Mouse (Mus musculus) forebrain, embryonic 15.5 days (tissue): ENCODE measurements around the gene Vps4b. TPM values are rescaled to one million over a fixed set of nuclear protein-coding genes. Genes with fewer than 3 reads are reported as not detected.

ENCODE experiments used
- ATAC-seq: fragments of 200-750 bp; cut with Nextera tagmentation; replicated peaks from 2 replicates; pipeline ENCODE4 v1.8.0; 2017; ENCODE audit warnings: mild to moderate bottlenecking, moderate TSS enrichment, moderate library complexity
- H3K27ac ChIP-seq: fragments of 300-500 bp; sonication (generic); replicated peaks from 2 replicates; pipeline ENCODE4 v1.5.1; 2015; ENCODE audit warnings: mild to moderate bottlenecking, inconsistent platforms
- H3K27me3 ChIP-seq: fragments of 300-500 bp; sonication (generic); 2 replicates; pipeline ENCODE4 v1.6.1; 2015; ENCODE audit warnings: inconsistent platforms
- H3K36me3 ChIP-seq: fragments of 300-500 bp; sonication (generic); 2 replicates; pipeline ENCODE4 v1.6.1; 2015; ENCODE audit warnings: mild to moderate bottlenecking, inconsistent platforms
- H3K4me1 ChIP-seq: fragments of 300-500 bp; sonication (generic); 2 replicates; pipeline ENCODE4 v1.6.1; 2015; ENCODE audit warnings: inconsistent platforms
- H3K4me2 ChIP-seq: fragments of 300-500 bp; sonication (generic); replicated peaks from 2 replicates; pipeline ENCODE4 v1.6.1; 2015; ENCODE audit warnings: mild to moderate bottlenecking, inconsistent platforms
- H3K4me3 ChIP-seq: fragments of 300-500 bp; sonication (generic); 2 replicates; pipeline ENCODE4 v1.5.1; 2015; ENCODE audit warnings: mild to moderate bottlenecking, inconsistent platforms
- H3K9ac ChIP-seq: fragments of 300-500 bp; sonication (generic); replicated peaks from 2 replicates; pipeline ENCODE4 v1.6.1; 2015; ENCODE audit warnings: mild to moderate bottlenecking, inconsistent platforms
- H3K9me3 ChIP-seq: fragments of 300-500 bp; sonication (generic); 2 replicates; pipeline ENCODE4 v1.6.1; 2016; ENCODE audit warnings: inconsistent platforms
- WGBS: fragments of 180-500 bp; shearing (Covaris S2); methylation state at CpG from one replicate; pipeline ENCODE4 v1.1.7; 2015; ENCODE audit warnings: mixed read lengths; 5-methylcytosine and 5-hydroxymethylcytosine counted together
- polyA plus RNA-seq: library from polyadenylated mRNA; unstranded; fragments of >200 nt; fragmentation: Nextera tagmentation; extraction: Ambion mirVana; gene quantifications from 2 replicates; pipeline ENCODE4 v1.2.1, GENCODE M21; 2015

The Vps4b gene
- 44.8 and 49.0 TPM in 2 replicates for polyA plus RNA-seq

DNA sequence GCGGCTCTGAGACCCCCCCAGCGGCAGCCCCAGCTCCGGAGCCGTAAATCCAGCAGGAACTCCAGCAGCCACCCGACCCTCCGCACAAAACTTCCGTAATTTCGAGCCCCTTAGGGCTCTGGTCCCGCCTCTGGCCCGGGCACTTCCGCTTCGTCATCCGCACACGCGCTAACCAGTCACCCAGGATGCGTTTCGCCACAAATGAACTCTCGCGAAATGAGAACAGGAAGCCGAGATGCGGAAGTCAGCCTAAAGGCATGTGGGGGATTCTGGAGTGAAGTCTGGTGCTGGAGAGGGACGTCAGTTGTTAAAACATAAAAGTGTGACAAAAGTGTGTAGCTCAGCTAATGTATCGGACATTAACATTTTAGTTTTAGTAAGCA, at the start of gene Vps4b:
Gene Vps4b, minus strand, starts transcription at position 187 of the 383 bp plus-strand sequence.
- Histone ChIP-seq H3K9ac (peak within 1 kb of the TSS; percentile 89), H3K4me2 (peak within 1 kb of the TSS; percentile 52), H3K36me3 (no peaks in the 10 kb centered on the region), H3K9me3 (no peaks in the 10 kb centered on the region), H3K27ac (peak within 1 kb of the TSS; percentile 84), H3K4me3 (peak within 1 kb of the TSS; percentile 91), H3K27me3 (no peaks in the 10 kb centered on the region), H3K4me1 (peaks cover 29% of the 10 kb centered on the region)
- under 1% methylated on average over 23 of the region's 23 CpGs for WGBS
- ATAC-seq: peak; percentile 99

DNA sequence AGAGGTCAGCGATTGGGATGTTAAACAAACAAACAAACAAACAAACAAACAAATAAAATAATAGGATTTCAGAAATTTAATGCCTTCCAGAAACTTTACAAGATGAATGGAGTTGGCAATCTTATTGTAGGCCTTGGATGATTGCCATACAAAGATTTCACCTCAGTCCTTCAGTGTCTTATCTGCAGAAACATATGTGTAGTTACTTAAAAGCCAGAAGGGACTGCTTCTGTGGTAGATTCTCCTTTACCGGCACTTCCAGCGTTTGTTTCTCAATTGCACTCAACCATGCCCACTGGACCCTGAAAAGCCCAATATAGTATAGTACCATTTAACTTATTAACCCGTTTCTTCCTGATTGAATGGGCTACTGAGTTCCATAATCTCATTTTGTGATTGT, 32.3 kb upstream of the Vps4b start:
- Histone ChIP-seq H3K9ac (no peak overlapping the region), H3K36me3 (no peaks in the 10 kb centered on the region), H3K4me3 (no peak overlapping the region), H3K9me3 (no peaks in the 10 kb centered on the region), H3K4me1 (no peaks in the 10 kb centered on the region), H3K27ac (no peak overlapping the region), H3K4me2 (no peak overlapping the region), H3K27me3 (no peaks in the 10 kb centered on the region)
- WGBS: 82% methylated on average over 4 of the region's 4 CpGs
- no peak for ATAC-seq

DNA sequence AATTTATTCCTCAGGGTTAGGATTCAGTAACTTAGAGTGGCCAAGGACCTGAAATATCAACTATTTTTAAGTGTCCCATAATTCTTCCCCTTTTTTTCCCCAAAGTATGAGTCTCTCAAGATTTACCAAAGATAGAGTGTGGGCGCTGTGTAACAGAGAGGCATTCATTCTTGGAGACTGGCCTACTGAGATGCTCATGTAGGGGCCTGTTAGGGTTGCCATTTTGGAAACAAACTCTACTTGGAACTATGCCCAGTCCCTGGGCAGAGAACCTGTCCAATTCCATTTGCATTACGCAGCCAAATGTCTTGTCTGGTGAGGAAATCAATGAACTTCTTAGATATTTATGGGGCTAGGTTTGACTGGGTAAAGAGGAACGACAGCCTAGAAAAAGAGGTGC, 25.8 kb upstream of the Vps4b start:
- H3K27me3 ChIP-seq: no peaks in the 10 kb centered on the region
- ATAC-seq: no peak
- no peaks in the 10 kb centered on the region for H3K36me3 ChIP-seq
- WGBS: 58% methylated on average over 3 of the region's 3 CpGs
- H3K4me3 ChIP-seq: no peak overlapping the region
- H3K9ac ChIP-seq: no peak overlapping the region
- no peak overlapping the region for H3K27ac ChIP-seq
- H3K4me2 ChIP-seq: no peak overlapping the region
- H3K9me3 ChIP-seq: no peaks in the 10 kb centered on the region
- 0 out of 2 replicates have a peak, but pooled peaks cover 4% of the 10 kb centered on the region for H3K4me1 ChIP-seq

DNA sequence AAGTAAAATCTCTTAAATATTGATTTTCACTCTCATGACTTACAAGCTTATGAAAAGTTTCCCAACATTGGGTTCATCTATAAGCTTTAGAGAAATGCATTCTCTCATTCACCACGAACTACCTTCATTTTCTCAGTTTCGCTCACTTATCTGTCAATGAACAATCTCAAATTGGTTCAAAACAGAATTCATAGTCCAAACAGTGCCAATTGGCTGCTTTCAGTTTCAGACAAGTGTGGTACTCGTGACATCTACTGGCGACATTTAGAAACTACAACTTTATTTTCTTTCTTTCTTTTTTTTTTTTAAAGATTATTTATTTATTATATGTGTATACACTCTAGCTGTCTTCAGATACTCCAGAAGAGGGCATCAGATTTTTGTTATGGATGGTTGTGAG, 21.8 kb upstream of the Vps4b start:
- 25% methylated on average over 4 of the region's 4 CpGs for WGBS
- ATAC-seq: no peak; the same call in 1 of the 2 replicates
- H3K36me3 ChIP-seq: no peaks in the 10 kb centered on the region

DNA sequence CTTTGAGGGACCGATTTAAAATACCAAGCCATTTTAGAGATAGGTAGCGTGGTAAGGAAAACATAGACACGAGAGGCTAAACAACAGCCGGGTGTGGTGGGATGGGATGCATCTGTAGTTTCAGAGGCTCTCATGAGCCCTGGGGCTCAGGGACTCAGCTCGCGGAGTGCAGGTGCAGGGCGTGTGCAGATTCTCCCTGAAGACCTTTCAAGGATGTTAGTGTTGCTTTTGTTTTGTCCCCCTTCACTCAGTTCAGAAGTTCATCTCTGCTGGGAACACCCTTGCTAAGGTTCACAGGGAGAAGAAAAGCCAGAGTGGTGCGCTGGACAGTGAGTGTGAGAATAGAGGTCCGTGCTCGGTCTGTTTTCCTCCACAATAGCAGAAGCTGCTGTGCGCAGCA, 20.2 kb upstream of the Vps4b start:
- ATAC-seq: no peak
- Histone ChIP-seq H3K4me1 (no peaks in the 10 kb centered on the region), H3K27ac (no peak overlapping the region), H3K9me3 (no peaks in the 10 kb centered on the region), H3K27me3 (no peaks in the 10 kb centered on the region), H3K4me2 (no peak overlapping the region), H3K36me3 (no peaks in the 10 kb centered on the region), H3K4me3 (no peak overlapping the region), H3K9ac (no peak overlapping the region)
- 90% methylated on average over 11 of the region's 11 CpGs for WGBS

More for the DNA sequence above, 21.8 kb upstream of the Vps4b start:
- Histone ChIP-seq H3K27me3 (no peaks in the 10 kb centered on the region), H3K4me2 (no peak overlapping the region), H3K4me3 (no peak overlapping the region), H3K9me3 (no peaks in the 10 kb centered on the region), H3K9ac (no peak overlapping the region), H3K27ac (no peak overlapping the region), H3K4me1 (0 out of 2 replicates have a peak, but pooled peaks cover 4% of the 10 kb centered on the region)

DNA sequence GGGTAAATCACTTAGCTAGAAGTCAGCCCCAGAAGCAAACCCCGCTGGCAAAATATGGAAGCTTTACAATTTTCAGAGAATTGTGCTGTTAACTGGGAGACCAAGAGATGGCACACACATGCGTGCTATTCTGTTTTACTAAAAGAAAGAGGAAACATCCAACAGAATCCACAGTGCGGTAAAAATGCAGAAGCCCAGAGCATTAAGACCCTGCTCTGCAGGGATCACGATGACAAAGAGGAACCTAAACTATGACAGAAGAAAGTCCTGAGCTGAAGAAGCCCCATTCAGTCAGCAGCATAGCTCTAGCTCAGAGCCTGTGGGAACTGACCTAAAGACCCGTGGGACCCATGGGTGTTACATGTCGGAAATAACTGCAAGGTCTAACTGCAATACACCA, 18.7 kb upstream of the Vps4b start:
- ATAC-seq: no peak
- Histone ChIP-seq H3K9ac (no peak overlapping the region), H3K4me2 (no peak overlapping the region), H3K4me3 (no peak overlapping the region), H3K4me1 (no peaks in the 10 kb centered on the region), H3K27me3 (no peaks in the 10 kb centered on the region), H3K36me3 (no peaks in the 10 kb centered on the region), H3K9me3 (no peaks in the 10 kb centered on the region), H3K27ac (no peak overlapping the region)
- WGBS: 86% methylated on average over 6 of the region's 6 CpGs

DNA sequence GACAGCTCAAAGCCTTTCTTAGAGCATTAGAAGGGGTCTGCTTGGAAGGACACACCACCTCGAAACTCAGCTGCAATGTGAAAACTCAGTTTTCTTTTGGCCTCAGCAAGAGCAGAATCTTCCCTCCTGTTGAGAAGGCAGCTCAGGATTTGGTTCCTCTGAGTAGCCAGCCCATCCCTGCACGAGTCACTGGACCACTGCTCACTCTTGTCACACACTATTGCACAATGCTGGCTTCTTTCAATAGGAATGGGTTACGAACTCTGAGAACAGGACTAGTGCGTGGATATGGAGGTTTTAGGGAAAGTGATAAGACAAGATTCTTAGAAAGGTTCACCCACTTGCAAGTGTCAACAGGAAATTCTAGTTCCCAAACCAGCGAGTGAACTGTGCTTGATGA, 18.3 kb upstream of the Vps4b start:
- Histone ChIP-seq H3K4me2 (no peak overlapping the region), H3K4me3 (no peak overlapping the region), H3K9me3 (no peaks in the 10 kb centered on the region), H3K27ac (no peak overlapping the region), H3K36me3 (no peaks in the 10 kb centered on the region), H3K27me3 (no peaks in the 10 kb centered on the region), H3K9ac (no peak overlapping the region), H3K4me1 (no peaks in the 10 kb centered on the region)
- no peak for ATAC-seq
- WGBS: 78% methylated on average over 5 of the region's 5 CpGs

DNA sequence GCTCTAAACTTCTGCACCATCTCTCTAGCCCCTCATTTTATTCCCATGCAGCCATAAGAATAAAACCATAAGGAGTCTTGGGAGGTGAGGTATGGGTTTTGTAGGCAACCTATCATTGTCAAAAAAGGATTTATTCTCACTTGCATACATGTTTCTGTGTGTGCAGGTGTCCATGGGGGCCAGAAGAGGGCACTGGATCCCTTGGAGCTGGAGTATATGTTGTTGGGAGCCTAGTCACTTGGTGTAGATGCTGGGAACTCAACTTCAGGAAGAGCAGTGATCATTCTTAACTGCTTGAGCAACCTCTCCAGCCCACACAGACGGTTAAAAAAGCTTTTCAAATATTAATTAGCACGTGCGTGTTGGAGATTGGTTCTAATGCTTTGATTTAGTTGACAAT, 3.4 kb upstream of the Vps4b start:
- ATAC-seq: no peak
- no peak overlapping the region for H3K4me2 ChIP-seq
- 84% methylated on average over 3 of the region's 3 CpGs for WGBS
- no peaks in the 10 kb centered on the region for H3K9me3 ChIP-seq
- no peak overlapping the region for H3K27ac ChIP-seq
- H3K4me3 ChIP-seq: no peak overlapping the region
- no peaks in the 10 kb centered on the region for H3K36me3 ChIP-seq
- peaks cover 12% of the 10 kb centered on the region for H3K4me1 ChIP-seq
- no peak overlapping the region for H3K9ac ChIP-seq
- no peaks in the 10 kb centered on the region for H3K27me3 ChIP-seq

DNA sequence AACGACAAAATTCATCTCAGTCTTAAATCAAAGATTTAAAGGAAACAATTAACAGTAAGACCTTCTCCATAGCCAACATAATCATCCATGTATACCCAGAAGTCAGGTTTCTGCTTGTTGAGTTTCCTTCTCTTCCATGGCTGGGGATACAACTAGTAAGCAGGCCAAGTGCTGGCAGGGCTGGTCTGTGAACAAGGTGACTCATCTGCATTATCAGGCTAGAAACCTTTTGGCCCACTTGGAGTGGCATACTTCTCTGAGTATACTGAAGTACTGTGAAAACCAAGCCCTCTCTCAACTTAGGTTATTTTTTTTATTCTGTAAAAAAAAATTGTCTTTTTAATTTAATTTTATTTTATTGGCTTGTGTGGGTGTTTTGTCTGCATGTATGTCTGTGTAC, 2.9 kb upstream of the Vps4b start:
- Histone ChIP-seq H3K9me3 (no peaks in the 10 kb centered on the region), H3K4me3 (no peak overlapping the region), H3K27me3 (no peaks in the 10 kb centered on the region), H3K27ac (no peak overlapping the region), H3K36me3 (no peaks in the 10 kb centered on the region), H3K4me1 (peaks cover 17% of the 10 kb centered on the region), H3K9ac (no peak overlapping the region), H3K4me2 (no peak overlapping the region)
- 61% methylated on average over 1 of the region's 1 CpGs for WGBS
- no peak for ATAC-seq

DNA sequence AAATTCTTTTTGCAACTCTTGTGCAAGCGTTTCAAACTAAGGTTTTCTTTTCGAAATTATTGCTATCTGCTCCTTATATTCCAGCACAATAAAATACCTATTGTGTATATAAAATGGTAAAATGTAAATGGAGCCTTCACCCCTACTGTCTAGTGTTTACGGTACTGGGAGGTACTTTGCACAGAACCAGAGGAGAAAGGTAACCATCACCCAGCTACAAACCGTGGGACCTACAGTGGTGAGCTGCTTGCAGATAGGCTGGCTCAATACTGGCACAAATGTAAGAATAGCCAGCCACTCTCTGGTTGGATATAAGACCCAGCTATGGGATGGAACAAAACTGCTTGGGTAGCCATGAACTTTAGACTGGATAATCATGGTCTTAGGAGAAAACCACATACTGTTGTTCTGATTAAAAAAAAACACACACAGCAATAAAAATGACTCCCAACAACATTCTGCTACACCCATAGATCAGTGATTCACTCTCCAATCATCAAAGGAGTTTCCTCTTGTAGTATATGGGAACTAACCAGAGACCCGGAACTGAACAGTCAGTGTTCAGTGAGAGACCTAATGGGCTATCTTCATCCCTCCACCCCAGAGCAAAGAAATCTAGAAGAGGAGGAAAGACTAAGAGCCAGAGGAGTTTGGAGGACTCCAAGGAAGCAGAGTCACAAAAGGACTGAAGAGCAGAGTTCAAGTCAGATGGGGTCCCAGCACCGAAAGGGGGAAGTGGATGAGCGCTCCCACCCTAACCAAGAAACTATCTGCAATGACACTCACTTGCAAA, 655 bp upstream of the Vps4b start:
- H3K36me3 ChIP-seq: no peaks in the 10 kb centered on the region
- whole genome bisulfite sequencing: 64% methylated on average over 7 of the region's 7 CpGs
- no peak overlapping the region for H3K27ac ChIP-seq
- peak; percentile 46 for ATAC-seq
- 0 out of 2 replicates have a peak overlapping the region, but pooled peaks have one; percentile 32 for H3K9ac ChIP-seq
- peak overlapping the region; percentile 91 for H3K4me3 ChIP-seq
- no peaks in the 10 kb centered on the region for H3K9me3 ChIP-seq
- peak overlapping the region; percentile 52 for H3K4me2 ChIP-seq
- peaks cover 29% of the 10 kb centered on the region for H3K4me1 ChIP-seq
- no peaks in the 10 kb centered on the region for H3K27me3 ChIP-seq

DNA sequence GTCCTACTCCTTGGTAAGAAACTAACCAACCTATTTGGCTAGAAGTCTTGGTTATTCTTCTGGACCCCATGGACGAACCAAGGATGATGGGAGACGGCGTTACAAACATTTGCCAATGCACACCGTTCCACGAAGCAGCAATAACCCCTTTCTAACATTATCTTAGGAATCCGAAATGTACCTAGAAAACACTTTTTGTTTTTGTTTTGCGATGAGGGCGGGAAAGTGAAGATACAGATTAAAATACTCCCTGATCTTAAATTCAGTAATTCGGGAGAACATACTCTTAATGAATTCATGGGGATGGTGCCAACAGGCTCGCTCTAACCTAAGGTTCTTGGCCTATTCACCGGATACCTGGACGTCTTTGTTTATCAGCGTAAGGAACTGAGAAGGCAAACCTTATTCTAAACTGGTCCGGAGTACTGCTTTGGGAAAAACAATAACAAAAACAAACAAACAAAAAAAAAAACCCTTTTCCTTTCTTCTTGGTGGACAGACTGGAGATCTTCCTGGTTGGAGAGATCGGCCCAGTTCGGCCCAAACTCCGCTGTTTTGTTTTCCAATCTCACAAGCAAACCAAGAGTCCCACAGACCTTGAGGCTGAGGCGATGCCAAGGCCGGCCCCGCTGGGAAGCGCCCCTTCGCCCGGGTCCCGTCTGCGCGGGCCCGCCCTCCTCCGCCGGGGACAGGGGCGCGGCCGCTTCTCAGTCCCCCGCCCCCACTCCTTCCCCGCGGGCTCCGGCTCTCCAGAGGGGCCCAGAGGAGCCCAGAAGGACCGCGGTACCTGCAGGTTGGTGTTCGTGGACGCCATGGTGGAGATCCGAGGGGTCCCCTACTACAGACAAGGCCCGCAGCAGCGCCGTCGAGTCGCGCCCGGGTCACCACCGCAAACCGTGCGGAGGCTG, 640 bp downstream of the Vps4b start:
- no peaks in the 10 kb centered on the region for H3K36me3 ChIP-seq
- H3K4me1 ChIP-seq: peaks cover 29% of the 10 kb centered on the region
- peak overlapping the region; percentile 91 for H3K4me3 ChIP-seq
- no peaks in the 10 kb centered on the region for H3K9me3 ChIP-seq
- 3% methylated on average over 51 of the region's 51 CpGs for WGBS
- H3K9ac ChIP-seq: peak overlapping the region; percentile 89
- no peaks in the 10 kb centered on the region for H3K27me3 ChIP-seq
- peak overlapping the region; percentile 52 for H3K4me2 ChIP-seq
- peak overlapping the region; percentile 84 for H3K27ac ChIP-seq
- ATAC-seq: peak; percentile 91

DNA sequence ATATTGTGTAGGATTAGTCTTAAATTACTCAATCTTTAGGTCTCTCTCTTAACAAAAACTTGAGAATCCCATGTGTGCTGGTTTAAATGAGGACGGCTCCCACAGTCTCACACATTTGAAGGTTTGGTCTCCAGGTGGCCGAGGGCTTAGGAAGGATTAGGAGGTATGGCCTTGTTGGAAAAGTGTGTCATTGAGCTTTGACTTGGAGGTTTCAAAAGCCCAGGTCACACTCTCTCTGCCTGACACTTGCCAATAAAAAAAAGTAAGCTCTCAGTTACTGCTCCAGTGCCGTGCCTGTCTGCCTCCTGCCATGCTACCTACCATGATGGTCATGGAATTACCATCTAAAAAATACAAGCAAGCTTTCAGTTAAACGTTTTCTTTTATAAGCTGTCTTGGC, 21.6 kb downstream of the Vps4b start:
- Histone ChIP-seq H3K9me3 (no peaks in the 10 kb centered on the region), H3K9ac (no peak overlapping the region), H3K27ac (no peak overlapping the region), H3K27me3 (no peaks in the 10 kb centered on the region), H3K36me3 (peaks cover 76% of the 10 kb centered on the region), H3K4me2 (no peak overlapping the region), H3K4me1 (no peaks in the 10 kb centered on the region), H3K4me3 (no peak overlapping the region)
- ATAC-seq: no peak
- WGBS: 86% methylated on average over 4 of the region's 4 CpGs
